Comparison of ENCODE assay signal across 8 mouse cellular contexts in genomic region chr10:117379908-117380307, GRCm38 (mm10). TPM values are rescaled to one million over a fixed set of nuclear protein-coding genes. Genes with fewer than 3 reads are reported as not detected.
DNase-seq lines count a peak whose midpoint lies in the region; ATAC-seq and TF ChIP-seq lines count a peak whose summit lies in the region.

TSS of gene Cpsf6 (minus strand) at chr10:117380015.

- H3K9me3 ChIP-seq in midbrain, embryonic 10.5 days (replicated peaks), result no peaks in the 10 kb centered on the region

- WGBS in large intestine, adult 2 months, result 45% methylated on average over 6 of the region's 6 CpGs
- 88% methylated on average over 6 of the region's 6 CpGs for WGBS in midbrain, embryonic 10.5 days

- TF ChIP-seq CTCF in left cerebral cortex, adult 2 months (IDR thresholded peaks at IDR 0.05), result no peak
- no peak for TF ChIP-seq CTCF in brain, embryonic 14.5 days (IDR thresholded peaks at IDR 0.05; ENCODE audit: borderline replicate concordance, extremely low read depth, insufficient read depth, insufficient read length)

- ATAC-seq in granulocyte monocyte progenitor cell, adult 5-6 weeks (replicated peaks; ENCODE audit: poor library complexity, severe bottlenecking), result no peak
- no peak for ATAC-seq in cerebellum, adult (ENCODE audit: insufficient number of reproducible peaks, low FRiP score, low TSS enrichment)

- H3K4me3 ChIP-seq in left cerebral cortex, adult 2 months, result no peak within 1 kb of the TSS
- no peak within 1 kb of the TSS for H3K4me3 ChIP-seq in midbrain, embryonic 10.5 days

- no peak within 1 kb of the TSS for H3K27ac ChIP-seq in left cerebral cortex, adult 2 months
- H3K27ac ChIP-seq in midbrain, embryonic 10.5 days (replicated peaks), result no peak within 1 kb of the TSS

- no peak for DNase-seq in left cerebral cortex, adult 2 months (ENCODE audit: extremely low spot score in 1 of 2, low spot score in 2 of 2)
- no peak for DNase-seq in left cerebral cortex, adult 9 months (ENCODE audit: low spot score in 2 of 2)
- no peak for DNase-seq in brain, embryonic 14.5 days (ENCODE audit: low read depth)
- DNase-seq in large intestine, adult 2 months (ENCODE audit: low read depth, low spot score), result no peak
- DNase-seq in midbrain, embryonic 10.5 days (ENCODE audit: low spot score), result no peak
- no peak for DNase-seq in cerebellum, postnatal 4 days (ENCODE audit: low spot score in 2 of 2)

- H3K27me3 ChIP-seq in midbrain, embryonic 10.5 days (ENCODE audit: low read depth, poor library complexity, severe bottlenecking), result no peaks in the 10 kb centered on the region

- no peaks in the 10 kb centered on the region for H3K36me3 ChIP-seq in midbrain, embryonic 10.5 days

- intact Hi-C loops in left cerebral cortex, adult 2 months (cut with DNase I), result loop anchor here (1.0 to 10.0 kb wide), 2 partner anchors 159 to 295 kb away; no protein-coding TSS in a partner anchor

- no peak for TF ChIP-seq POLR2A in brain, embryonic 14.5 days (IDR thresholded peaks at IDR 0.05; ENCODE audit: borderline replicate concordance, extremely low read depth, insufficient read depth, insufficient read length, poor library complexity, severe bottlenecking)

- H3K4me1 ChIP-seq in midbrain, embryonic 10.5 days, result peaks cover 9% of the 10 kb centered on the region

RNA-seq across cellular contexts. Expression of gene Cpsf6, which starts in this region (rescaled TPM):
- 100 to 1,000 TPM; 116 to 120 TPM for total RNA-seq in left cerebral cortex, adult 2 months (2021)
- polyA plus RNA-seq in brain, embryonic 14.5 days (2012; rRNA removed), result 149 and 198 TPM in 2 replicates
- 94.2 and 139 TPM in 2 replicates for total RNA-seq in granulocyte monocyte progenitor cell, adult 5-6 weeks (2014; fragmentation: Nextera tagmentation)
- total RNA-seq in granulocyte monocyte progenitor cell, adult 5-6 weeks (2017), result 119 and 124 TPM in 2 replicates
- 21.5 and 33.3 TPM in 2 replicates for polyA plus RNA-seq in large intestine, adult 2 months (2012; rRNA removed)
- polyA plus RNA-seq in midbrain, embryonic 10.5 days (2016; fragmentation: Nextera tagmentation; extraction: Ambion mirVana), result 222 and 239 TPM in 2 replicates
